Mouse (Mus musculus) Muller cell, postnatal 12 days (primary cell): ENCODE results near the gene Gse1.

Source experiments
- DNase-seq: peaks from one replicate; pipeline ENCODE4 v3.0.0-alpha.2; 2015; ENCODE audit errors: inconsistent ontology term

Gene Gse1

GRCm38 (mm10) chr8:120550937-120551676 lies 322.9 kb downstream of the Gse1 start:
- DNase-seq: no peak

GRCm38 (mm10) chr8:120551677-120551980 lies 323.4 kb downstream of the Gse1 start:
- no peak for DNase-seq

- DNase-seq: no peak
These were observed 324.3 kb downstream of the Gse1 start for GRCm38 (mm10) chr8:120552509-120552908.

- no peak for DNase-seq
These were observed 325.3 kb downstream of the Gse1 start for GRCm38 (mm10) chr8:120553441-120554123.

- DNase-seq: no peak
These were observed 326.3 kb downstream of the Gse1 start for GRCm38 (mm10) chr8:120554466-120555039.

GRCm38 (mm10) chr8:120556198-120556892 lies 328.1 kb downstream of the Gse1 start:
- no peak for DNase-seq

GRCm38 (mm10) chr8:120557170-120557965 lies 329.1 kb downstream of the Gse1 start:
- no peak for DNase-seq

GRCm38 (mm10) chr8:120558162-120558561 lies 329.9 kb downstream of the Gse1 start:
- no peak for DNase-seq

- DNase-seq: peak; percentile 71
These were observed 331.4 kb downstream of the Gse1 start for GRCm38 (mm10) chr8:120559654-120560053.

GRCm38 (mm10) chr8:120560535-120560934 lies 332.3 kb downstream of the Gse1 start:
- DNase-seq: no peak

- DNase-seq: no peak
These were observed 333.5 kb downstream of the Gse1 start for GRCm38 (mm10) chr8:120561539-120562435.

GRCm38 (mm10) chr8:120562680-120563347 lies 334.6 kb downstream of the Gse1 start:
- no peak for DNase-seq

GRCm38 (mm10) chr8:120563348-120563724 lies 335.1 kb downstream of the Gse1 start:
- no peak for DNase-seq

- peak; percentile 96 for DNase-seq
These were observed 335.9 kb downstream of the Gse1 start for GRCm38 (mm10) chr8:120563851-120564837.

- DNase-seq: peak; percentile 7
These were observed 337.0 kb downstream of the Gse1 start for GRCm38 (mm10) chr8:120565151-120565711.

- no peak for DNase-seq
These were observed 338.4 kb downstream of the Gse1 start for GRCm38 (mm10) chr8:120566681-120567080.

- no peak for DNase-seq
These were observed 339.5 kb downstream of the Gse1 start for GRCm38 (mm10) chr8:120567731-120568130.

- no peak for DNase-seq
These were observed 340.0 kb downstream of the Gse1 start for GRCm38 (mm10) chr8:120568164-120568798.
